29 mouse cellular contexts compared by ENCODE assay signal in the genomic region with DNA sequence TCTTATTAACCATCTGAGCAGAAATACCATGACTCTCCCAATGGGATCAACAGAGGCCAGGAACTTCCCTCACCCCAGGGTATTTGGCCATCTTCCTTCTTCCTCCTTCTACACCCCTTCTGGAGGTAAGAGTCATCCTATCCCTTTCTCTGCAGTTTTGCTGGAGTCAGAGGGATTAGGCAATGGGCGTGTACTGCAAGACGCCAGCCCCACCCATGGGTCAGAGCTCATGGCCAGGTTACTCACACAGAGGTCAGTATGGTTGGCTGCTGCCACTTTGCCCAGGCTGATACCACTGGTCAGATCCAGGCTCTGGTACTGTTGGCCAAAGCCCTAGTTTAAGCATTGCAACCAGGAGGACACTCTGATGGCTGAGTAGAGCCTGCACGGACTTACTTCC.
A peak's percentile ranks its signal among the peaks of the same experiment; 100 is the strongest.
DNase-seq lines count a peak whose midpoint lies in the region; ATAC-seq and TF ChIP-seq lines count a peak whose summit lies in the region.
"Had no signal": no experiment of that assay in that cellular context is flagged by ENCODE, and none has a peak within 500 bp of the region (broad histone marks: within the 10 kb centered on the region; RNA-seq: fewer than 3 reads in every experiment).

No protein-coding gene starts in this region.

- no peak overlapping the region for H3K4me2 ChIP-seq in kidney, embryonic 14.5 days (replicated peaks; ENCODE audit: low read depth, low read length)
- H3K4me2 ChIP-seq: forebrain, embryonic 13.5 days; heart, embryonic 11.5 days; hindbrain, embryonic 13.5 days; limb, embryonic 15.5 days; neural tube, embryonic 12.5 days had no signal

- no peaks in the 10 kb centered on the region for H3K27me3 ChIP-seq in kidney, embryonic 14.5 days (ENCODE audit: control insufficient read depth, insufficient read depth, low read length)
- no peaks in the 10 kb centered on the region for H3K27me3 ChIP-seq in limb, embryonic 10.5 days (ENCODE audit: low read depth, poor library complexity, severe bottlenecking)
- H3K27me3 ChIP-seq: forebrain, embryonic 13.5 days; hindbrain, embryonic 13.5 days; limb, embryonic 15.5 days; neural tube, embryonic 12.5 days had no signal

- no peak for TF ChIP-seq CTCF in lung, adult 2 months (IDR thresholded peaks at IDR 0.05; ENCODE audit: insufficient read depth, low read length)

- 97% methylated on average over 3 of the region's 3 CpGs for WGBS in kidney, embryonic 14.5 days
- WGBS in lung, adult 2 months: 88% methylated on average over 3 of the region's 3 CpGs
- WGBS in limb, embryonic 10.5 days: 98% methylated on average over 3 of the region's 3 CpGs

- peak; percentile 40 for DNase-seq in adrenal gland, adult 2 months
- DNase-seq in adrenal gland, adult 8-10 months: no peak
- peak; percentile 68 for DNase-seq in kidney, adult 9 months
- peak; percentile 32 to 42 for DNase-seq in lung, postnatal 4 days
- DNase-seq in lung, adult 2 months: no peak
- no peak for DNase-seq in limb, embryonic 10.5 days (ENCODE audit: low spot score)
- DNase-seq in cerebellum, postnatal 25 days: no peak
- DNase-seq: cerebellum, adult 2 months; cerebellum, postnatal 14 days; gastrocnemius, postnatal 14 days; heart, adult 18-20 months; heart, postnatal 4 days; layer of hippocampus, postnatal 36 days; left cerebral cortex, postnatal 4 days; right cerebral cortex, adult 18-20 months; right cerebral cortex, postnatal 4 days; thymus, adult 2 months; thymus, postnatal 36 days had no signal

- TF ChIP-seq POLR2A in lung, adult 2 months (IDR thresholded peaks at IDR 0.05; ENCODE audit: borderline replicate concordance, extremely low read depth, low read depth, low read length): no peak

- no peaks in the 10 kb centered on the region for H3K9me3 ChIP-seq in kidney, embryonic 14.5 days (ENCODE audit: control insufficient read depth, low read length)
- no peaks in the 10 kb centered on the region for H3K9me3 ChIP-seq in limb, embryonic 10.5 days (replicated peaks)
- H3K9me3 ChIP-seq: forebrain, embryonic 13.5 days; G1E; hindbrain, embryonic 13.5 days; limb, embryonic 15.5 days; neural tube, embryonic 12.5 days had no signal

- no peak overlapping the region for H3K27ac ChIP-seq in kidney, embryonic 14.5 days (ENCODE audit: low read depth, low read length)
- H3K27ac ChIP-seq in limb, embryonic 10.5 days: no peak overlapping the region
- H3K27ac ChIP-seq: forebrain, embryonic 13.5 days; hindbrain, embryonic 13.5 days; limb, embryonic 15.5 days; liver, embryonic 14.5 days; neural tube, embryonic 12.5 days had no signal

- H3K9ac ChIP-seq in kidney, embryonic 14.5 days (ENCODE audit: low read depth, low read length): no peak overlapping the region
- H3K9ac ChIP-seq: forebrain, embryonic 13.5 days; hindbrain, embryonic 13.5 days; limb, embryonic 15.5 days; liver, embryonic 14.5 days; neural tube, embryonic 12.5 days had no signal

- ATAC-seq in kidney, embryonic 14.5 days (ENCODE audit: low FRiP score, low TSS enrichment): no peak
- ATAC-seq: forebrain, embryonic 13.5 days; intestine, embryonic 16.5 days; midbrain, embryonic 16.5 days had no signal

- H3K4me1 ChIP-seq in kidney, embryonic 14.5 days (ENCODE audit: control insufficient read depth, insufficient read depth, low read length): no peaks in the 10 kb centered on the region
- H3K4me1 ChIP-seq in lung, adult 2 months (ENCODE audit: control insufficient read depth, insufficient read depth, low read length): peaks cover 6% of the 10 kb centered on the region
- H3K4me1 ChIP-seq in limb, embryonic 10.5 days: peaks cover 12% of the 10 kb centered on the region
- H3K4me1 ChIP-seq: forebrain, embryonic 13.5 days; hindbrain, embryonic 13.5 days; limb, embryonic 15.5 days; neural tube, embryonic 12.5 days had no signal

- H3K36me3 ChIP-seq in kidney, embryonic 14.5 days (ENCODE audit: control insufficient read depth, insufficient read depth, low read length): no peaks in the 10 kb centered on the region
- no peaks in the 10 kb centered on the region for H3K36me3 ChIP-seq in limb, embryonic 10.5 days
- H3K36me3 ChIP-seq: G1E; hindbrain, embryonic 13.5 days; limb, embryonic 15.5 days; neural tube, embryonic 12.5 days had no signal

- H3K4me3 ChIP-seq in kidney, embryonic 14.5 days (ENCODE audit: low read length): no peak overlapping the region
- H3K4me3 ChIP-seq in lung, adult 2 months (replicated peaks; ENCODE audit: extremely low read depth, low read depth, low read length): no peak overlapping the region
- H3K4me3 ChIP-seq in limb, embryonic 10.5 days: no peak overlapping the region
- H3K4me3 ChIP-seq: forebrain, embryonic 13.5 days; hindbrain, embryonic 13.5 days; limb, embryonic 15.5 days; myocyte; neural tube, embryonic 12.5 days had no signal

Comparison
In these comparisons a context has a peak if more than half of its experiments do, and no peak if none do; other contexts are left out.
1. DNase-seq: peak in adrenal gland, adult 2 months (single experiment), kidney, adult 9 months (single experiment) and lung, postnatal 4 days (2 of 2); none in adrenal gland, adult 8-10 months (single experiment), lung, adult 2 months (single experiment), limb, embryonic 10.5 days (single experiment) and cerebellum, postnatal 25 days (0 of 2).